Mouse (Mus musculus) heart, embryonic 15.5 days (tissue): Measurements from ENCODE around the gene Klrg2. TPM values are rescaled to one million over a fixed set of nuclear protein-coding genes. Genes with fewer than 3 reads are reported as not detected.

Experiments used
- polyA plus RNA-seq: library from polyadenylated mRNA; unstranded; fragments of >200 nt; fragmentation: Nextera tagmentation; extraction: Ambion mirVana; gene quantifications from 2 replicates; pipeline ENCODE4 v1.2.1, GENCODE M21; 2015

Gene Klrg2
- polyA plus RNA-seq, 1 experiment from 2014 or later = 0.15 TPM

Other genes starting within 250 kb of the Klrg2 start
- 8.4 and 10.7 TPM in 2 replicates for gene Ubn2, start 203.3 kb downstream of the Klrg2 start, polyA plus RNA-seq
- gene Fmc1, start 103.7 kb downstream of the Klrg2 start, polyA plus RNA-seq = 217 and 292 TPM in 2 replicates
- 26.7 and 29.9 TPM in 2 replicates for gene Luc7l2, start 85.9 kb downstream of the Klrg2 start, polyA plus RNA-seq
- gene Clec2l, start 25.8 kb upstream of the Klrg2 start, polyA plus RNA-seq = 0.87 and 1.9 TPM in 2 replicates
- 1.5 and 2.9 TPM in 2 replicates for gene Tbxas1, start 238.2 kb upstream of the Klrg2 start, polyA plus RNA-seq
- gene Hipk2, start 238.9 kb upstream of the Klrg2 start, polyA plus RNA-seq = 8.8 and 11.2 TPM in 2 replicates